Mouse (Mus musculus) intestine, embryonic 14.5 days (tissue): ENCODE measurements at regions not wholly inside any gene's neighbourhood (a gene's known extent, or its start where the extent isn't known, plus 50 kb on each side); places are given as distances from the start of the nearest gene placed in this dataset.

Experiments
- ATAC-seq: fragments of 200-750 bp; cut with Nextera tagmentation; replicated peaks from 2 replicates; pipeline ENCODE4 v1.8.0; 2017; ENCODE audit warnings: low read depth, moderate number of reproducible peaks, moderate TSS enrichment, moderate library complexity; ENCODE audit not compliant: low FRiP score, low TSS enrichment
- DNase-seq: peaks from one replicate; pipeline ENCODE4 v3.0.0-alpha.2; 2018; ENCODE audit warnings: low spot score
- H3K27ac ChIP-seq: fragments of 300-500 bp; sonication (generic); 2 replicates; pipeline ENCODE4 v1.5.1; 2014; ENCODE audit warnings: low read depth, mild to moderate bottlenecking, control low read depth
- H3K27me3 ChIP-seq: fragments of 300-500 bp; sonication (generic); replicated peaks from 2 replicates; pipeline ENCODE4 v1.6.1; 2014; ENCODE audit warnings: low read length, control low read depth; ENCODE audit not compliant: control insufficient read depth, insufficient read depth
- H3K36me3 ChIP-seq: fragments of 300-500 bp; sonication (generic); 2 replicates; pipeline ENCODE4 v1.6.1; 2014; ENCODE audit warnings: low read length, control low read depth; ENCODE audit not compliant: control insufficient read depth, insufficient read depth
- H3K4me1 ChIP-seq: fragments of 300-500 bp; sonication (generic); replicated peaks from 2 replicates; pipeline ENCODE4 v1.6.1; 2014; ENCODE audit warnings: low read length, control low read depth, mixed read lengths; ENCODE audit not compliant: control insufficient read depth, insufficient read depth
- H3K4me2 ChIP-seq: fragments of 300-500 bp; sonication (generic); 2 replicates; pipeline ENCODE4 v1.6.1; 2014; ENCODE audit warnings: low read length
- H3K4me3 ChIP-seq: fragments of 300-500 bp; sonication (generic); 2 replicates; pipeline ENCODE4 v1.5.1; 2014; ENCODE audit warnings: low read depth, low read length, control low read depth, mixed read lengths
- H3K9ac ChIP-seq: fragments of 300-500 bp; sonication (generic); 2 replicates; pipeline ENCODE4 v1.6.1; 2014; ENCODE audit warnings: mild to moderate bottlenecking, low read length
- H3K9me3 ChIP-seq: fragments of 300-500 bp; sonication (generic); 2 replicates; pipeline ENCODE4 v1.6.1; 2016; ENCODE audit warnings: low read length, control low read depth; ENCODE audit not compliant: control insufficient read depth
- WGBS: fragments of 180-500 bp; shearing (Covaris S2); extraction: QIAGEN DNeasy Blood & Tissue Kit; methylation state at CpG from one replicate; pipeline ENCODE4 v1.1.7; 2014; 5-methylcytosine and 5-hydroxymethylcytosine counted together

DNA sequence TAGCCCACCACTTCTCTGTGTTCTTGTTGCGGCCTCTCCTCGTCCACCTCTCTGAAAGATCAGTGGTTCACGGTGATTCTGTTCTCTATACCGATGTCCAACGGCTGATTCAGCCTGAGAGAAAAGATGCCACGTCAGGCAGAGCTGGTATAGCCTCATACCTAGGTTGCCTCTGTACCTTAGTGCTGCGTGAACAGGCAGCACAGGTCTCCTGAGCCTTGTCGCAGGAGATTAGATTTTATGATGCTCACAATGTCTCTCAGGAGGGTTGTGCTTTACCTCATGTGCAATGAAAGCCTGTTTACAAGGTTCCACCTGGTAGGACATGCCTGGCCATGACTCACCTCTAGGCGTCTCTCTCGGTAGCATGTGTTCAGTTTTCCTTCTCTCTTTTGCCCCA lies 267.6 kb upstream of the Clnk start:
- no peak for DNase-seq
- 68% methylated on average over 10 of the region's 10 CpGs for WGBS
- Histone ChIP-seq H3K4me1 (peaks cover 12% of the 10 kb centered on the region), H3K4me3 (no peak overlapping the region), H3K27ac (no peak overlapping the region), H3K9ac (no peak overlapping the region), H3K9me3 (no peaks in the 10 kb centered on the region), H3K36me3 (no peaks in the 10 kb centered on the region), H3K4me2 (no peak overlapping the region), H3K27me3 (no peaks in the 10 kb centered on the region)
- ATAC-seq: no peak

DNA sequence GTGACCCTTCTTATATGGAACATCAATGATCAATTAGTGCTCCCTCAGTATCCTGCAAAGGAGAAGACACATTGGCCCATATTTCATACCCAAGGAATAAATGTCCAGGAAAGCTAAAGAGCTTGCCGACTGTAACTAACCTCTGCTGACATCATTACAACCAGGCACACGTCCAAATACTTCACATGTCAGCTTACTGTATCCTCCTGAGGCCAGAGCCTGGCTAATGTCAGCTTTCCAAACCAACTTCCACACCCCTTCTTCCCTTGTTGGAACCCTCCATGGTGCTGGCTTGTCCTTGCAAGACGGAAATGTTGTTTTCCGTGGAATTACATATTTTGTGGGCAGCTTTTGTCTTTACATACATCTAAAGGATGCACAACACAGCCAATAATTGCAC lies 267.0 kb upstream of the Clnk start:
- Histone ChIP-seq H3K4me3 (no peak overlapping the region), H3K27ac (no peak overlapping the region), H3K4me1 (peaks cover 12% of the 10 kb centered on the region), H3K9ac (no peak overlapping the region), H3K36me3 (no peaks in the 10 kb centered on the region), H3K4me2 (no peak overlapping the region), H3K9me3 (no peaks in the 10 kb centered on the region), H3K27me3 (no peaks in the 10 kb centered on the region)
- 37% methylated on average over 4 of the region's 4 CpGs for WGBS
- ATAC-seq (peak; percentile 81), DNase-seq (peak; percentile 59)

GRCm38 (mm10) chr5:39138375-39138774 lies 261.8 kb upstream of the Clnk start:
- Histone ChIP-seq H3K4me3 (no peak overlapping the region), H3K4me2 (no peak overlapping the region), H3K9me3 (no peaks in the 10 kb centered on the region), H3K9ac (no peak overlapping the region), H3K27ac (no peak overlapping the region), H3K4me1 (no peaks in the 10 kb centered on the region), H3K36me3 (no peaks in the 10 kb centered on the region), H3K27me3 (no peaks in the 10 kb centered on the region)
- WGBS: 78% methylated on average over 3 of the region's 3 CpGs
- no peak for DNase-seq
- ATAC-seq: no peak

DNA sequence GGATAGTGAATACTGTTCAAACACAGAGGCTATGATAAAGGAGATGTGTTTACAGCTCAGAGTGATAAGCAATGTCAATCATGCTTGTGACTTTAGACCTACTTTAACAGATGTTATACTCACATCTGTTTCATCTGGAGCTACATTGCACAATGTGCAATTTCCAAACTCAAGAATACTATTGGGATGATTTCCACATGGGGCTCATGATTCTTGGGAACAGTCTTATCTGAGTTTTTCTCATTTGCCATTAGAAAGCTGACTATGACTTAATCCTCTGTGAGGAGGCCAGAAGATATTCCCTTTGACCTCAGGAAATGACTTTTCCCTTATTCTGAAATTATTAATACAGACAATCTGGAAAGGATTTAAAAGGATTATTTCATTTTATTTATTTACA lies 252.3 kb upstream of the Clnk start:
- H3K36me3 ChIP-seq: no peaks in the 10 kb centered on the region
- no peaks in the 10 kb centered on the region for H3K27me3 ChIP-seq
- no peak for ATAC-seq
- H3K9me3 ChIP-seq: no peaks in the 10 kb centered on the region
- no peak overlapping the region for H3K9ac ChIP-seq
- no peak overlapping the region for H3K27ac ChIP-seq
- no peak for DNase-seq
- H3K4me3 ChIP-seq: no peak overlapping the region
- H3K4me2 ChIP-seq: no peak overlapping the region
- H3K4me1 ChIP-seq: no peaks in the 10 kb centered on the region

DNA sequence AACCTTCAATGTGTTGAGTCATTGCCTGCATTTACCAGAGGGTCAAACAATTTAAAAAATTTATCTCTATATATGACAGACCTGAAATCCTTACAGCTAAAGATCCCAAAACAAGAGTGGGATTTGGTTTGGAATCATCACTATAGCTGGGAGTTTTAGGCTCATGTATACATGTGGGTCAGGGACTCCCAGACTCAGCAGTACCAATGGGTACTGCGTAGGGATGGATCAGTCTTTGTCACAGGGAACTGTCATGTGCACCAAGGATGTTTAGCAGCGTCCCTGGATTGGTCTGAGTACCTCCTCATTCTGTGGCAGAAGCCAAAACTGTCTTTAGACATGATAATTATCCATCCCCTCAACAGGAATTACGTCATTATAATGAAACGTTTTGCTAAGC lies 250.2 kb upstream of the Clnk start:
- ATAC-seq: no peak
- H3K9ac ChIP-seq: no peak overlapping the region
- 83% methylated on average over 4 of the region's 4 CpGs for WGBS

GRCm38 (mm10) chr5:39126270-39126691 lies 249.7 kb upstream of the Clnk start:
- 74% methylated on average over 2 of the region's 2 CpGs for WGBS
- Histone ChIP-seq H3K4me2 (no peak overlapping the region), H3K4me1 (no peaks in the 10 kb centered on the region), H3K4me3 (no peak overlapping the region), H3K9me3 (no peaks in the 10 kb centered on the region), H3K36me3 (no peaks in the 10 kb centered on the region), H3K27ac (no peak overlapping the region), H3K9ac (no peak overlapping the region), H3K27me3 (no peaks in the 10 kb centered on the region)
- DNase-seq (no peak), ATAC-seq (0 out of 2 replicates have a peak, but pooled peaks have one; percentile 58)

More for the DNA sequence above, 250.2 kb upstream of the Clnk start:
- no peak overlapping the region for H3K4me3 ChIP-seq
- DNase-seq: no peak
- H3K36me3 ChIP-seq: no peaks in the 10 kb centered on the region
- H3K4me2 ChIP-seq: no peak overlapping the region
- no peaks in the 10 kb centered on the region for H3K4me1 ChIP-seq
- no peaks in the 10 kb centered on the region for H3K27me3 ChIP-seq
- no peaks in the 10 kb centered on the region for H3K9me3 ChIP-seq
- no peak overlapping the region for H3K27ac ChIP-seq

GRCm38 (mm10) chr5:39110336-39110735 lies 233.7 kb upstream of the Clnk start:
- Histone ChIP-seq H3K27me3 (no peaks in the 10 kb centered on the region), H3K9ac (no peak overlapping the region), H3K9me3 (no peaks in the 10 kb centered on the region), H3K36me3 (no peaks in the 10 kb centered on the region), H3K4me1 (no peaks in the 10 kb centered on the region), H3K4me2 (no peak overlapping the region), H3K4me3 (no peak overlapping the region), H3K27ac (no peak overlapping the region)
- WGBS: 80% methylated on average over 1 of the region's 1 CpGs
- DNase-seq: no peak
- no peak for ATAC-seq

DNA sequence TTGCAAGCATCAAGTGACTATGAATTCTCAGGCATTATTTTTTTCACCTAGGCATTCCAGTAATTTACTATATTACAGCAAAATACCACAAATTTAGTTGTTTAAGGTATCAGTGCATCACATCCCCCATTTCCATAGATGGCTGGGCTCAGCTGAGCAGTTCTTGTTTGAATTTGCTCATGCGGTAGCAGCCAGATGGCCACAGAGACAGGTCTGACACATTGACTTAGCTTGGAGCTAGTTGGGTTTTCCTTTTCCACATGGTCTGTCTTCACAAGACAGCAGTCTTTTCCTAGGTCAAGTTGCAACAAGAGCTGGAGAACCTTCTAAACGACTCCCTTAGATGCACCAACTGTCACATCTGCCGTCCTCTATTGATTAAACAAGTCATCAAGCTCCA lies 232.9 kb upstream of the Clnk start:
- Histone ChIP-seq H3K4me3 (no peak overlapping the region), H3K27me3 (no peaks in the 10 kb centered on the region), H3K27ac (no peak overlapping the region), H3K4me1 (no peaks in the 10 kb centered on the region), H3K9ac (no peak overlapping the region), H3K36me3 (no peaks in the 10 kb centered on the region), H3K4me2 (no peak overlapping the region), H3K9me3 (no peaks in the 10 kb centered on the region)
- 85% methylated on average over 3 of the region's 3 CpGs for WGBS
- no peak for ATAC-seq
- DNase-seq: no peak

DNA sequence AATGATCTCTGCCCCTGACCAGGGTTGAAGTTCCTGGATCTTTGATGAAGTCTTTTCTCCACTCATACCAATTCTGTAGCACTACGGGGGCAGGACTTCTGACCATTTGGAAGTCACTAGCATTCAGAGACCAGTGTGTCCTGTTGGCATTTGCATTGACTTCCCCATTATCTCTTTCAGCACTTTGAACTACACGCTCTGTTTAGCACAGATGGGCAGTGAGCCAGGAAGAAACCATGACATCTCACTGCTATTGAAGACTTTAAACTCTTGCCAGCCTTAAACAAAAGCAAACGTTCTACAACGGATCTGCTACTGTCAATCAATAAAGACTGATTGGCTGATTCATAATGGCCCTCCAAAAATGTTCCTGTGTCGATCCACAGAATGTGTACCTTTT lies 222.5 kb upstream of the Clnk start:
- Histone ChIP-seq H3K36me3 (no peaks in the 10 kb centered on the region), H3K9ac (no peak overlapping the region), H3K4me3 (no peak overlapping the region), H3K27me3 (no peaks in the 10 kb centered on the region), H3K27ac (no peak overlapping the region), H3K4me1 (no peaks in the 10 kb centered on the region), H3K9me3 (no peaks in the 10 kb centered on the region), H3K4me2 (no peak overlapping the region)
- 64% methylated on average over 5 of the region's 5 CpGs for WGBS
- DNase-seq (no peak), ATAC-seq (no peak)
